Comparison of ENCODE assay signal across 8 mouse cellular contexts in the genomic region with DNA sequence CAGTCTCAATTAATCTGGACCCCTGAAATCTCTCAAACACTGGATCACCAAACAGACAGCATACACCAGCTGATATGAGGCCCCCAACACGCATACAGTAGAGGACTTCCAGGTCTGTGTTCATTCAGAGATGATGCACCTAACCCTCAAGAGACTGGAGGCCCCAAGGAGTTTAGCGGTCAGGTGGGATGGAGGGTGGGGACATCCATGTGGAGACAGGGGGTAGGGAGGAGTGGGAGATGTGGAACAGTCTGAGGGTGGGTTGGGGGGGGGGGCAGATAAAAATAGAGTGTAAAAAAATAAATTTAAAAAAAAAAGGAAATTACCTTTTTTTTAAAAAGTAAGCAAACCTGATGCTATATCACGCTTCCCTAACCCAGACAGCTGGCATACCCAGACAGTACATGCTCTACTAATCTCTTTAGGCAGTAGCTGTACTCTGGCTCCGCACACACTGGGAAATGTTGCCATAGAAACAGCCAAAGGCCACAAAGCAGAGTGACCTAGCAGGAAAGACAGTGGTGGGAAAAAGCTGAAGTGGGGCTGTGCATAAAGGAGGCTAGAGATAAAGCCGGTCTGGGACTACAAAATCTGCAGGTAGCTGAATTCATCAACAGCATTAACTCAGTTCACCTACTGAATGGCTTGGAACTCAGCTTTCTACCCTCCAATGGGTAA. TPM values are rescaled to one million over a fixed set of nuclear protein-coding genes. Genes with fewer than 3 reads are reported as not detected.
DNase-seq lines count a peak whose midpoint lies in the region; ATAC-seq and TF ChIP-seq lines count a peak whose summit lies in the region.

No protein-coding gene starts in this region.

- H3K36me3 ChIP-seq in heart, embryonic 16.5 days (ENCODE audit: control insufficient read depth, insufficient read depth) = no peaks in the 10 kb centered on the region
- no peaks in the 10 kb centered on the region for H3K36me3 ChIP-seq in forebrain, postnatal 0 days (ENCODE audit: insufficient read depth)

- intact Hi-C loops in heart, postnatal 25 days (cut with DNase I) = no loop called here
- intact Hi-C loops in left cerebral cortex, postnatal 36 days (cut with DNase I) = no loop called here

- no peak for DNase-seq in heart, postnatal 25 days (ENCODE audit: low spot score)
- peak; percentile 6 for DNase-seq in forebrain, postnatal 0 days
- DNase-seq in kidney, postnatal 10 days = peak; percentile 59
- peak; percentile 53 for DNase-seq in retina, adult 2 months (ENCODE audit: low read depth, low spot score)
- DNase-seq in urinary bladder, postnatal 14 days (ENCODE audit: low spot score) = no peak
- no peak for DNase-seq in left cerebral cortex, postnatal 36 days (ENCODE audit: low spot score in 2 of 2)

- no peaks in the 10 kb centered on the region for H3K9me3 ChIP-seq in heart, embryonic 16.5 days (replicated peaks; ENCODE audit: control insufficient read depth, low read length)
- no peaks in the 10 kb centered on the region for H3K9me3 ChIP-seq in forebrain, postnatal 0 days (ENCODE audit: low read length)

- H3K27ac ChIP-seq in heart, embryonic 16.5 days (ENCODE audit: low read length) = peak overlapping the region; percentile 32; the same call in 1 of the 2 replicates
- no peak overlapping the region for H3K27ac ChIP-seq in forebrain, postnatal 0 days (ENCODE audit: low read depth, low read length)

- TF ChIP-seq CTCF in forebrain, postnatal 0 days (IDR thresholded peaks at IDR 0.05; ENCODE audit: low read depth) = no peak

- no peak overlapping the region for H3K4me2 ChIP-seq in heart, embryonic 16.5 days (ENCODE audit: low read depth, low read length)
- H3K4me2 ChIP-seq in forebrain, postnatal 0 days (ENCODE audit: low read depth) = no peak overlapping the region

- peak; percentile 46; the same call in 1 of the 2 replicates for ATAC-seq in heart, embryonic 16.5 days (replicated peaks; ENCODE audit: extremely low read depth, insufficient read depth, low FRiP score)
- peak; percentile 93 for ATAC-seq in forebrain, postnatal 0 days
- no peak for ATAC-seq in CD4-positive, CD25-positive, alpha-beta regulatory T cell, adult 4 months

- H3K4me3 ChIP-seq in heart, embryonic 16.5 days (ENCODE audit: low read length) = no peak overlapping the region
- no peak overlapping the region for H3K4me3 ChIP-seq in forebrain, postnatal 0 days (ENCODE audit: low read depth, low read length)

- WGBS in heart, embryonic 16.5 days = 45% methylated on average over 5 of the region's 5 CpGs
- 31% methylated on average over 5 of the region's 5 CpGs for WGBS in forebrain, postnatal 0 days

- no peaks in the 10 kb centered on the region for H3K27me3 ChIP-seq in heart, embryonic 16.5 days (ENCODE audit: control insufficient read depth, insufficient read depth, low read length)
- H3K27me3 ChIP-seq in forebrain, postnatal 0 days (ENCODE audit: insufficient read depth, low read length) = no peaks in the 10 kb centered on the region

- H3K4me1 ChIP-seq in heart, embryonic 16.5 days (ENCODE audit: control insufficient read depth, insufficient read depth, low read length) = peaks cover 4% of the 10 kb centered on the region; the same call in 1 of the 2 replicates
- no peaks in the 10 kb centered on the region for H3K4me1 ChIP-seq in forebrain, postnatal 0 days (ENCODE audit: insufficient read depth)

- H3K9ac ChIP-seq in heart, embryonic 16.5 days (ENCODE audit: low read length) = no peak overlapping the region
- H3K9ac ChIP-seq in forebrain, postnatal 0 days = no peak overlapping the region

RNA-seq across cellular contexts. Expression of a gene that starts 7.4 kb away (rescaled TPM):
- 6.2 and 6.4 TPM in 2 replicates for polyA plus RNA-seq in heart, embryonic 16.5 days (2015; fragmentation: Nextera tagmentation; extraction: Ambion mirVana)
- 1 to 10 TPM; 3.1 to 4.1 TPM for total RNA-seq in heart, postnatal 25 days (2021)
- total RNA-seq in forebrain, postnatal 0 days (2014; rRNA removed) = 26.6 and 31.3 TPM in 2 replicates
- polyA plus RNA-seq in forebrain, postnatal 0 days (2015; fragmentation: Nextera tagmentation; extraction: Ambion mirVana) = 20.8 and 27.2 TPM in 2 replicates
- polyA plus RNA-seq in CD4-positive, CD25-positive, alpha-beta regulatory T cell, adult 4 months (2017; shearing (Covaris generic)) = 1 to 10 TPM; 2.5 to 2.6 TPM
- total RNA-seq in left cerebral cortex, postnatal 36 days (2021) = 10 to 100 TPM; 22.9 to 30.1 TPM

RNA-seq across cellular contexts. Expression of a gene that starts 27.2 kb away (rescaled TPM):
- not detected in 2 replicates for polyA plus RNA-seq in heart, embryonic 16.5 days (2015; fragmentation: Nextera tagmentation; extraction: Ambion mirVana)
- not detected for total RNA-seq in heart, postnatal 25 days (2021)
- not detected in 2 replicates for total RNA-seq in forebrain, postnatal 0 days (2014; rRNA removed)
- 0.10 TPM in 1 of 2 replicates, not detected in the other for polyA plus RNA-seq in forebrain, postnatal 0 days (2015; fragmentation: Nextera tagmentation; extraction: Ambion mirVana)
- not detected for polyA plus RNA-seq in CD4-positive, CD25-positive, alpha-beta regulatory T cell, adult 4 months (2017; shearing (Covaris generic))
- not detected for total RNA-seq in left cerebral cortex, postnatal 36 days (2021)

RNA-seq across cellular contexts. Expression of a gene that starts 41.6 kb away (rescaled TPM):
- polyA plus RNA-seq in heart, embryonic 16.5 days (2015; fragmentation: Nextera tagmentation; extraction: Ambion mirVana) = 66.1 and 70.5 TPM in 2 replicates
- 100 to 1,000 TPM; 103 to 108 TPM for total RNA-seq in heart, postnatal 25 days (2021)
- total RNA-seq in forebrain, postnatal 0 days (2014; rRNA removed) = 27.2 and 30.8 TPM in 2 replicates
- polyA plus RNA-seq in forebrain, postnatal 0 days (2015; fragmentation: Nextera tagmentation; extraction: Ambion mirVana) = 46.9 and 52.6 TPM in 2 replicates
- 10 to 100 TPM; 39.7 to 40.2 TPM for polyA plus RNA-seq in CD4-positive, CD25-positive, alpha-beta regulatory T cell, adult 4 months (2017; shearing (Covaris generic))
- total RNA-seq in left cerebral cortex, postnatal 36 days (2021) = 10 to 100 TPM; 40.6 to 42.7 TPM

RNA-seq across cellular contexts. Expression of a gene that starts 49.0 kb away (rescaled TPM):
- not detected in 2 replicates for polyA plus RNA-seq in heart, embryonic 16.5 days (2015; fragmentation: Nextera tagmentation; extraction: Ambion mirVana)
- not detected for total RNA-seq in heart, postnatal 25 days (2021)
- not detected in 2 replicates for total RNA-seq in forebrain, postnatal 0 days (2014; rRNA removed)
- not detected in 2 replicates for polyA plus RNA-seq in forebrain, postnatal 0 days (2015; fragmentation: Nextera tagmentation; extraction: Ambion mirVana)
- polyA plus RNA-seq in CD4-positive, CD25-positive, alpha-beta regulatory T cell, adult 4 months (2017; shearing (Covaris generic)) = not detected
- total RNA-seq in left cerebral cortex, postnatal 36 days (2021) = not detected

Comparison
In these comparisons a context has a peak if more than half of its experiments do, and no peak if none do; other contexts are left out.
1. DNase-seq: peak in forebrain, postnatal 0 days (single experiment), kidney, postnatal 10 days (single experiment) and retina, adult 2 months (single experiment); none in heart, postnatal 25 days (single experiment), urinary bladder, postnatal 14 days (single experiment) and left cerebral cortex, postnatal 36 days (0 of 2).